Mouse (Mus musculus): ENCODE measurements at regions not wholly inside any gene's neighbourhood (a gene's known extent, or its start where the extent isn't known, plus 50 kb on each side); places are given as distances from the start of the nearest gene placed in this dataset.

- no peak for DNase-seq (ENCODE audit: low spot score in 2 of 2)
- intact Hi-C loops (cut with DNase I) = loop anchor here (5.0 kb wide), 1 partner anchor 87 kb away; no protein-coding TSS in a partner anchor
Measured at GRCm38 (mm10) chr1:43360741-43361140, 83.6 kb upstream of the Nck2 start.

- no peak for DNase-seq (ENCODE audit: low spot score in 2 of 2)
- intact Hi-C loops (cut with DNase I) = loop anchor here (5.0 kb wide), 1 partner anchor 86 kb away; no protein-coding TSS in a partner anchor
Measured at GRCm38 (mm10) chr1:43361455-43361863, 82.9 kb upstream of the Nck2 start.

- DNase-seq (ENCODE audit: low spot score in 2 of 2) = no peak
- intact Hi-C loops (cut with DNase I) = loop anchor here (5.0 kb wide), 1 partner anchor 85 kb away; no protein-coding TSS in a partner anchor
Measured at GRCm38 (mm10) chr1:43362136-43362535, 82.2 kb upstream of the Nck2 start.

- intact Hi-C loops (cut with DNase I) = loop anchor here (5.0 kb wide), 1 partner anchor 84 kb away; no protein-coding TSS in a partner anchor
- no peak for DNase-seq (ENCODE audit: low spot score in 2 of 2)
Measured at GRCm38 (mm10) chr1:43363178-43363577, 81.2 kb upstream of the Nck2 start.

- intact Hi-C loops (cut with DNase I) = no loop called here
- no peak for DNase-seq (ENCODE audit: low spot score in 2 of 2)
Measured at GRCm38 (mm10) chr1:43366433-43366832, 77.9 kb upstream of the Nck2 start.

- DNase-seq (ENCODE audit: low spot score in 2 of 2) = no peak
- intact Hi-C loops (cut with DNase I) = no loop called here
Measured at GRCm38 (mm10) chr1:43367151-43367895, 77.1 kb upstream of the Nck2 start.

- intact Hi-C loops (cut with DNase I) = no loop called here
Measured at GRCm38 (mm10) chr1:43371863-43372262, 72.5 kb upstream of the Nck2 start.

GRCm38 (mm10) chr1:43374946-43375345 lies 69.4 kb upstream of the Nck2 start:
- intact Hi-C loops (cut with DNase I) = no loop called here
- DNase-seq (ENCODE audit: low spot score in 2 of 2) = no peak

More at GRCm38 (mm10) chr1:43371863-43372262, 72.5 kb upstream of the Nck2 start:
- DNase-seq (ENCODE audit: low spot score in 2 of 2) = no peak

GRCm38 (mm10) chr1:43375851-43376250 lies 68.5 kb upstream of the Nck2 start:
- DNase-seq (ENCODE audit: low spot score in 2 of 2) = no peak
- intact Hi-C loops (cut with DNase I) = no loop called here

GRCm38 (mm10) chr1:43377491-43378263 lies 66.7 kb upstream of the Nck2 start:
- intact Hi-C loops (cut with DNase I) = no loop called here

GRCm38 (mm10) chr1:43385008-43385407 lies 59.4 kb upstream of the Nck2 start:
- no peak for DNase-seq (ENCODE audit: low spot score in 2 of 2)
- intact Hi-C loops (cut with DNase I) = no loop called here

More at GRCm38 (mm10) chr1:43377491-43378263, 66.7 kb upstream of the Nck2 start:
- DNase-seq (ENCODE audit: low spot score in 2 of 2) = no peak

GRCm38 (mm10) chr1:43394035-43394434 lies 50.3 kb upstream of the Nck2 start:
- no peak for DNase-seq (ENCODE audit: low spot score in 2 of 2)
- intact Hi-C loops (cut with DNase I) = no loop called here
